Mouse (Mus musculus) C2C12 (cell line): ENCODE data around the gene S1pr4. TPM values are rescaled to one million over a fixed set of nuclear protein-coding genes. Genes with fewer than 3 reads are reported as not detected.

Experiments used
- H3K27me3 ChIP-seq: one replicate; pipeline ENCODE4 v1.6.1; 2011; ENCODE audit not compliant: control insufficient read depth, insufficient read depth, insufficient read length
- H3K36me3 ChIP-seq: one replicate; pipeline ENCODE4 v1.6.1; 2011; ENCODE audit not compliant: control insufficient read depth, insufficient read depth
- H3K4me3 ChIP-seq: one replicate; pipeline ENCODE4 v1.5.1; 2011; ENCODE audit warnings: mild to moderate bottlenecking, control low read depth; ENCODE audit not compliant: poor library complexity, insufficient read depth, severe bottlenecking
- H3K79me2 ChIP-seq: one replicate; pipeline ENCODE4 v1.6.1; 2011; ENCODE audit not compliant: control insufficient read depth, insufficient read depth
- H3K79me3 ChIP-seq: one replicate; pipeline ENCODE4 v1.6.1; 2011; ENCODE audit warnings: low read depth, control low read depth
- H3ac ChIP-seq: one replicate; pipeline ENCODE3; 2011; ENCODE audit warnings: low read depth; ENCODE audit not compliant: control insufficient read depth, insufficient read length
- CEBPB ChIP-seq: IDR thresholded peaks from one replicate; pipeline ENCODE4 v1.6.1; 2011; ENCODE audit warnings: low read depth, mild to moderate bottlenecking, control low read depth, moderate library complexity
- CTCF ChIP-seq: IDR thresholded peaks from one replicate; pipeline ENCODE4 v1.5.1; 2011; ENCODE audit not compliant: control insufficient read depth, insufficient read depth, insufficient read length
- FOSL1 ChIP-seq: IDR thresholded peaks from one replicate; pipeline ENCODE4 v1.8.0; 2011; ENCODE audit warnings: mild to moderate bottlenecking, low read length; ENCODE audit not compliant: poor library complexity, insufficient read depth, severe bottlenecking
- MAX ChIP-seq: IDR thresholded peaks from one replicate; pipeline ENCODE4 v1.6.1; 2011; ENCODE audit warnings: mild to moderate bottlenecking, control low read depth
- MYOD1 ChIP-seq: IDR thresholded peaks from one replicate; pipeline ENCODE4 v1.6.1; 2011; ENCODE audit warnings: low read depth; ENCODE audit not compliant: control insufficient read depth, insufficient read length
- MYOG ChIP-seq: IDR thresholded peaks from one replicate; pipeline ENCODE4 v1.6.1; 2011; ENCODE audit not compliant: control insufficient read depth, insufficient read length; ENCODE audit errors: extremely low read depth
- USF1 ChIP-seq: IDR thresholded peaks from one replicate; pipeline ENCODE4 v1.6.1; 2011; ENCODE audit warnings: low read depth, mild to moderate bottlenecking, control low read depth, moderate library complexity
- polyA plus RNA-seq: library from polyadenylated mRNA; unstranded; fragments of >200 nt; fragmentation: generic; extraction: Trizol; gene quantifications from one replicate; pipeline ENCODE4 v1.2.1, GENCODE M21; 2012; ENCODE audit warnings: missing spikeins

Gene S1pr4
- polyA plus RNA-seq, 1 experiment: 0.02 TPM

DNA sequence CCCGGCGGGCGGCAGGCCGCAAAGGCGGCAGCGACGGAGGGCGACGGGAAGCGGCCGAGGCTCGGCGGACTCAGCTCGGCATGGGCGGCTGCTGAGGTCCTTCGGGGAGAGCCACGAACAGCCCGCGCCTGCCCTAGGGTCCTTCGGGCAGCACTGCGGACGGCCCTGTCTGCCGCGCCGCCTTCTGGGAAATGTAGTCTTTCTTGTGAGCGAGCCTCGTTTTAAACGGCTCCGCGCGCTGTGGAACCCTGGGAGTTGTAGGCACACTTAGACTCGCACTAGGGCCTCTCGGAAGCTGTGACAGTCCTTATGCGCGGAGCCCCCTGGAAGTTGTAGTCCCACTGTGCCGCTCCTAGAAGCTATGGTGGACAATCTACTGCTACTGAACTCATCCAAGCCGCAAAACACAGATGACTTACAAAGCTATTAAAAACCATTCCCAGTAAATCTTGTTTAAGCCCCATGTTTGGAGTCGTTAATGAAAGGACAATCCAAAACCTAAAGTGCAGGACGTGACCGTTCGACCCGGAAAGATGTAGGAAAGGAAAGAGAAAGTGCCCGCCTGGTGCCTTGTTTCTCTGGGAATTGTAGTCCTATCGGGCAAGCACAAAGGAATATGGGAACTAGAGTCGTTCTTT, 3.5 kb downstream of the S1pr4 start, which contains the start of gene Ncln:
Ncln (minus strand) TSS at position 129 of the 638 bp plus-strand sequence.
- H3K36me3 ChIP-seq: peaks cover 17% of the 10 kb centered on the region
- H3K79me3 ChIP-seq: peaks cover 28% of the 10 kb centered on the region
- H3K4me3 ChIP-seq: peak within 1 kb of the TSS; percentile 92
- peak; percentile 99 for TF ChIP-seq MAX
- TF ChIP-seq MYOG: no peak
- H3ac ChIP-seq: peak within 1 kb of the TSS; percentile 96
- no peaks in the 10 kb centered on the region for H3K27me3 ChIP-seq
- peaks cover 32% of the 10 kb centered on the region for H3K79me2 ChIP-seq

DNA sequence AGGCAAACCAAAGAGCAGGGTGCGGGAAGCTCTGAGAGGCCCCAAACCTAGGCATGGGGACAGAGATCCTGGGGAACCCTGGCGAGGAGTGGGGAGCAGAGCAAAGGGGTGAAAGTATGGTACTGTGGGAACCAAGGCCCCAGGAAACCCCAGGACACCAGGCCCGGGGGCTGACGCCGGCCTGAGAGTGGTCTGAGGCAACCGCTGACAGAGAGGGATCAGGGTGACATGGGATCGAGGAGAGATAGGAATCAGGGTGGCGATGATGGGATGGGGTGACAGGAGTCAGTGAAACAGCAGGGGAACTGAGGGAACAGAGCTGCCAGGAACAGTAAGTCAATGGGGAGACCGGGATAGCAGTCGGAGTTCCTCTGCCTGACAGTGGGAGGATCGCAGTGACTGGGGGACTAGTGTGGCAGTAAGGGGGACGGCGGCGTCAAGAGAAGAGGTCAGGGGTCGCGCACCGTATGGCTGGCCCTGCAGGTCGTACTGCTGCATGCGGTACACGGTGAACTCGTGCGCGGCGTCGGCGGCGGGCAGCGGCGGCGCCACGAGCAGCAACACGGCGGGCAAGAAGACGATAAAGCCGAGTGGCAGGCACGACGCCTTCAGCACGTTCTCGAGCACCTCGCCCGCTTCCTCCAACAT, 4.2 kb downstream of the S1pr4 start:
- peaks cover 24% of the 10 kb centered on the region for H3K36me3 ChIP-seq
- H3K79me3 ChIP-seq: peaks cover 28% of the 10 kb centered on the region
- peak overlapping the region; percentile 96 for H3ac ChIP-seq
- H3K27me3 ChIP-seq: no peaks in the 10 kb centered on the region
- peak overlapping the region; percentile 92 for H3K4me3 ChIP-seq
- TF ChIP-seq MYOD1: no peak
- TF ChIP-seq CEBPB: no peak
- no peak for TF ChIP-seq FOSL1
- no peak for TF ChIP-seq CTCF
- no peak for TF ChIP-seq MYOG
- no peak for TF ChIP-seq MAX
- no peak for TF ChIP-seq USF1
- H3K79me2 ChIP-seq: peaks cover 32% of the 10 kb centered on the region

DNA sequence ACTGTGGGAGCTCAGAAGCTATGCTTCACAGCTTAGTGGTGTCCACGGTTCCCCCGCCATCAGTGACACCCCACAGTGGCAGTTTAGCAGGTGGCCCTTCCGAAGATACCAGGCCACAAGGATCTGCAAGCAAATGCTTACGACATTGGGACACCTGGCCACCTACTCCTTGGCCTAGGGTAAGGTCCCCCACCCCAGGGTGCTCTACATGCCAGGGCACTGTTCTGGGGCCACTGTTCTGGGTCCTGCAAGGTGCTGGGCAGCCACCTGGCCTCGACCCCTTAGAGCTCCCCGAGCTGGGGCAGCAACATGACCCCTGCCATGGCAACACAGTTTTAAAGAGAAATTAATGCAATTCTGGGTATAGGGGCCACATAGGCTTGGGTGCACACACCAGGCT, 4.8 kb downstream of the S1pr4 start:
- peaks cover 30% of the 10 kb centered on the region for H3K36me3 ChIP-seq
- peak overlapping the region; percentile 92 for H3K4me3 ChIP-seq
- no peak for TF ChIP-seq MYOD1
- TF ChIP-seq CEBPB: no peak
- no peak for TF ChIP-seq FOSL1
- no peak for TF ChIP-seq MAX
- no peak for TF ChIP-seq MYOG
- no peak for TF ChIP-seq USF1
- no peak for TF ChIP-seq CTCF
- H3K27me3 ChIP-seq: no peaks in the 10 kb centered on the region
- H3ac ChIP-seq: peak overlapping the region; percentile 96
- H3K79me3 ChIP-seq: peaks cover 28% of the 10 kb centered on the region
- H3K79me2 ChIP-seq: peaks cover 32% of the 10 kb centered on the region

DNA sequence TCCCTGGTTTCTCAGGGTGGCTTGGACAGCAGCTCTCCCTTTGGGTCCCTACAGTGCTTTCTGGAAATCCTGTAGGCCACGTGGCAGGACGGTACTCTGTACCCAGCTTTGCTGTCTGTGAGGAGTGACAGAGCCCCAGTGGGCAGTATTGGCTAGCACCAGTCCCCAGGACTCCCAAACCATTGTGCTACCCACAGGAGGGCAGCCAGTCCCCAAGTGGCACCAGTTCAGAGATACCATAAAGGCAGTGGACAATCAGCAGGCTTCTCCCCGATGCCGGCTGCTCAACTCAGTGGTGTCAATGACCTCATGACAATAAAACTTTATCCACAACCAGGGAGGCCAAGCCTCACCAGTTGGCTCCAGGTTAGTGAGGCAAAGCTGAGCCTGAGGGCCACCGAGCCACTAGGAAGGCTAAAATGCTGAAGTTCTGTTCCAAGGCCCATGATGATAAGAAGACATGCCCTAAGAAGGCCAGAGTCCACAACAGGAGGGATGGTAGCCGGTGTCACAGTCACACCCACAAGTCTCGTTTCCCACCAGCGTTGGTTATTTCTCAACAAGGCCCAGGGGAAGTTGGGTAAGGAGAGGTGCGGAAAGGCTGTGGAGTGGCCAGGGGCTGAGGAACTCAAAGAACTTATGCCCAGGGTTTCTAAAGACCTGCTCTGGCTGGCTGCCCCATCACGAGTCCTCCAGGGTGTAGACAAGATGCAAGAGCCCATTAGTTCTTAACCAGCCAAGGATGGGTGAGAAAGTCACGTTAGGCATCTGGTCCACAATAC, 5.5 kb downstream of the S1pr4 start:
- Histone ChIP-seq H3K79me2 (peaks cover 32% of the 10 kb centered on the region), H3K4me3 (peak overlapping the region; percentile 92), H3K36me3 (peaks cover 37% of the 10 kb centered on the region), H3ac (peak overlapping the region; percentile 96), H3K79me3 (peaks cover 28% of the 10 kb centered on the region), H3K27me3 (no peaks in the 10 kb centered on the region)
- no peak for TF ChIP-seq MAX
- no peak for TF ChIP-seq FOSL1
- TF ChIP-seq CTCF: no peak

DNA sequence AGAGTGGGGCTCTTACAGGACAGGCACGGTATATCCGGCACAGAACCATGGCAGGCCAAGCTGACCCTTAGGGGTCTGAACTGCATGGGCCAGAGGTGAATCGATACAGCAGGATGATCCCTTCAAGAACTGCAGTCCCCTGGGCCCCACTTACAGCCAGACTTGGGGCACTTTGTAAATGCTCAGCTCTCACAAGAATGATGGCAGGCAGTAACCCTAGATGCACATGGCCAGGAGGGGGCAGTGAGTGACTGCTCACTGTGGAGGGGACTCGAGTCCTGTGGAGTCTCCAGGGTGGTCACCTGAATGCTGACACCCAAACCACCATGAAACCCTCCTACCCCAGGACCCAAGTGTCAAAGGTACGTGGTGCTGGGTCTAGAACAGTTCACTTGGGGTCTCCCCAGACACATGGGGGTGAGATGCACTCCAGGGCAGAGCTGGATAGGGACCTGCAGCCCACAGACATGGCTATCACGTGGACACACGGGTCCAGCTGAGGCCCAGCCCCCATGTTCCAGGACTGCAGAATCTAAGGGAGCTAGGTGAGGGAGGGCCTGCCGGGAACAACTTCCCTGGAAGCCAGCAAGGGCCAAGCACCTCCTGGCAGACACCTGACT, 6.2 kb downstream of the S1pr4 start:
- peaks cover 32% of the 10 kb centered on the region for H3K79me2 ChIP-seq
- peaks cover 28% of the 10 kb centered on the region for H3K79me3 ChIP-seq
- peaks cover 44% of the 10 kb centered on the region for H3K36me3 ChIP-seq
- H3ac ChIP-seq: no peak overlapping the region
- no peaks in the 10 kb centered on the region for H3K27me3 ChIP-seq
- no peak overlapping the region for H3K4me3 ChIP-seq
- TF ChIP-seq FOSL1: no peak
